Mouse (Mus musculus) adrenal gland, postnatal 36 days (tissue): ENCODE measurements around the gene Pcx. TPM values are rescaled to one million over a fixed set of nuclear protein-coding genes. Genes with fewer than 3 reads are reported as not detected.

Source experiments
- DNase-seq, 2 experiments: peaks; one replicate each; pipeline ENCODE4 v3.0.0; 2021; ENCODE audit warnings: mixed read lengths in 1 of 2
- microRNA-seq: library from miRNA; unstranded; fragments of <30 nt; microRNA quantifications from one replicate; pipeline ENCODE4 v1.2.0, GENCODE M21; 2021
- total RNA-seq, 2 experiments: library from RNA; stranded (reverse); gene quantifications; 2 replicates each; pipeline ENCODE4 v1.2.3; 2021

The Pcx gene
- total RNA-seq, 2 experiments from 2014 or later: 683 to 762 TPM

- no peak for DNase-seq
These were observed 109.2 kb downstream of the Pcx start for GRCm38 (mm10) chr19:4619461-4619860.

GRCm38 (mm10) chr19:4620721-4621120 lies 110.4 kb downstream of the Pcx start:
- no peak for DNase-seq

DNA sequence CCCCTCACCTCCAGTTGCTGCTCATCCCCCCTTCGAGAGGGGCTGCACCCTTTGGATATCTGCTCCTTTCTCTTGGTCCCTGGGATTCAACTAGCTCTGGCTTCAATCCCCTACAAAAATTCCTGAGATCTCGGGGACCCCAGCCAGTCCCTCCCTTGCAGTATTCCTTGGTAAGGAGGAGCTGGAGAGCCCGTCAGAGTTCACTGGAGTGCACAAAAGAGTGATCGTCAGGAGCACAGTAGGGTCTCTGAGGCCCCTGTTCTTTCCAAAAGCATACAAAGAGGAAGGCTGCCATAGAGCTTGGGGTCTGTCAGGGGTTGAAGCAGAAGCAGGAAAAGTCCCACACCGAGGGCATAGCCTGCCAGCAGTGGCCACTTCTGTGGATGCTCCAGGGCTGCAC lies 112.5 kb downstream of the Pcx start:
- DNase-seq: no peak

GRCm38 (mm10) chr19:4623419-4623818 lies 113.1 kb downstream of the Pcx start:
- no peak for DNase-seq

DNA sequence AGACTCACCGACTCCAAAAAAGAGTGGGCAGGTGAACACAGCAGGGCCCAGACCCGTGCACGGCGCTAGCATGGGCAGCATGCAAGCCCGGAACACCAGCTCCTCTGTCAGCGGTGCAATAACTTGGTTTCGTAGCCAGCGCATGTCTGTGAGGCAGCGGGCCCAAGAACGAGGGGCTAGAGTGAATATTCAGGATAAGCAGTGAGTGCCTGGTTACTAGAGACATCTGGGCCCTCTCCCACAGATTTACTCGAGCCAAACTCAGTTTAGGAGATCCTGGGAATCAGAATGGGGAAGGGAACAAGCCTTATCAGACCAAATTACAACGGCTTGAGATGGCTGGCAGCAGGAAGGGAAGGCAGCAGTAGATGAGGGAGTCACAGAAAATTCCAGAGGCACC lies 113.7 kb downstream of the Pcx start:
- no peak for DNase-seq

DNA sequence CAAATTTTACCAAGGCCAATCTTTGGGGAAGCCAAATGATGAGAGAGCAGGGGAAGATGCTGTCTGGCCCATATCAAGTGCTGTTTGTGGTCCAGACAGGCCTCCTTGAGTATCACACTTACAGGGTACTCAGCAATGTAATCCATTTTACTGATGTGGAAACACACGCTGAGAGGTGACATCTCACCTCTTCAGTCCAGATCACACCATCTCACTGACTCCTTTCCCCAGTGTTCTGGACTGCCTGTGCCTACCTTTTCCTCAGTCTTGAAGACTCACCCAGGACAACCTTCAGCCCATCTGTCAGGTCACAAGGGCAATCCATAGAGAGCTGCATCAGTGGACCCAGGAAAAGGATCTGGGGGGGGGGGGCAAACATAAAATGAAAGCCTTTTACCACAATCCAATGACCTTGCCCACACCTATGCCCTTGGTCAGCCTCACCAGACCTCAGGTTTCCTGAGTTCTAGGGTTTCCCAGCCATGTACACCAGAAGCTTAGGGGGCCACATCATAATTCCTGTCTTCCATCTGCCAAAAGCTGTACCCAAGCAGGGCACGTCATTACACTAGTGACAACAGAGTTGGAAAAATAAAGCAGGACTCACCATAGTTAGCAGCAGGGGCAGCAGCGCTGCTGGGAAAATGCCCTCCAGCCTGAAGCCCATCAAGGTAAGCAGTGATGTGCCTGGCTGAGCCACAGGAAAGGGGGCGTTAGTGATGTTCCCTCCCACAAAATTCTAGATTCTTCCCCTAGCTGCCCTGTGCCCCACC lies 114.3 kb downstream of the Pcx start:
- DNase-seq: no peak

- peak; percentile 92 to 95 for DNase-seq
These were observed 115.0 kb downstream of the Pcx start, which contains the start of gene Rce1 for GRCm38 (mm10) chr19:4625179-4625828. Rce1 (minus strand) TSS chr19:4625641.

DNA sequence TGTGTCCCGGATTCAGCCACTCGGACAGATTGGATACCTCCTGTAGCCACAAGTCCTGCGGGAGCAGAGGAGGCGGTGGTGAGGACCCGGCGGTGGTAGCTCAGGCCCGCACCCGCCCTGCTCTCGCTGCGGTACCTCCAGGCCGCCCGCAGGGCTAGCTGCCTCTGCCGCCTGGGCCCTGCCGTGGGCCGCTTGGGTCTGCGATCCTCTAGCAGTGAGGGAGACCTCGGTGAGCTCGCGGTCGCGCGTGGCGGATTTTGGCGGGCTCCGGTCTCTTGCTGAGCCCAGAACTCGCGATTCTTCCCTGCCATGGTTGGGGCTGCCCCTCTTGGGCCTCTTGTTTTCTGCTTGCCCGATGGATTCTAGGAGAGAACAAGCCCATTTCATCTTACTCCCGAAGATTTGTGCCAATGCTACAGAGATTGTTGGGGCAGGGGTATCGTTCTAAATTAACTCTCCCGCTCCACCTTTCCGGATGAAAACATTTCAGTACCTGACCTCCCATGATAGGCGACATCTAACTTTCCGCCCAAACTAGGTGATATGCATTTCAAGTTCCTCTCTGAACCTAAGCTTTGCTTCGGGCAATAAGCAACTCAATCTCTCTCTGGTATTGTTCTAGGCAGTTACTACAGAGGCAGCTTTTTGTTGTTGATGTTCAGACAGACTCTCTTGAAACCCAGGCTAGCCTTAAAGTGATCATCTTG lies 115.7 kb downstream of the Pcx start:
- DNase-seq: no peak

DNA sequence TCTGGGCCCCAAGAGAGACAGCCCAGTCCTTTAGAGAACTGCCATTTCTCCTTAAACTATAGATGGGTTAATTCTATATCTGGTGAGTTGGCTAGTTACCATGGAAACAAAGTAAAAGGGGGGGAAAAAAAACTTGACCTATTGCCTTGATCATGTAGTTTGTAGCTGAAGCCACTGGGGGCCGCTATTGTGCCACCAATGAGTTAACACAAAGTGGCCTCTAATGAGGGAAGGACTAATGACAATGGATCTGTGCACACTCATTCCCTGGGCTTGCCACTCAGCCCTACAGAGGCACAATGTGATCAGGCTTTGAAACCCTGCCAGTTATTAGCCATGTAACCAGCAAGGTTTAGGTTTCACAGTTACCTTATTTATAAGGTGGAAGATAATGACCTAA lies 118.5 kb downstream of the Pcx start:
- DNase-seq: peak; percentile 67 to 78

- DNase-seq: no peak
These were observed 125.7 kb downstream of the Pcx start for GRCm38 (mm10) chr19:4635986-4636385.

DNA sequence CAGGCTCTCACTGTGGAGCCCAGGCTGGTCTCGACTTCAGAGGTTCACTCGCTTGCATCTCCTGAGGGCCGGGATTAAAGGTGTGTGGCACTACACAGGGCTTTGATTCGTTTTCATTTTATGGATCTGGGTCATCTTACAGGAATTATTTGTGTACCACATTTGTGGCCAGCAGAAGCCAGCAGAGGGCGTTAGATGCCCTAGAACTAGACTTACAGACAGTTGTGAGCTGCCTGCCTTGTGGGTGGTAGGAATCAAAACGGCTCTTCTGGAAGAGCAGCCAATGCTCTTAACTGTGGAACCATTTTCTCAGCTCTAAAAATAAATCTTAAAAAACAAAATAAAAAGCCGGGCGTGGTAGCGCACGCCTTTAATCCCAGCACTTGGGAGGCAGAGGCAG lies 134.0 kb downstream of the Pcx start:
- peak; percentile 42 to 62 for DNase-seq

DNA sequence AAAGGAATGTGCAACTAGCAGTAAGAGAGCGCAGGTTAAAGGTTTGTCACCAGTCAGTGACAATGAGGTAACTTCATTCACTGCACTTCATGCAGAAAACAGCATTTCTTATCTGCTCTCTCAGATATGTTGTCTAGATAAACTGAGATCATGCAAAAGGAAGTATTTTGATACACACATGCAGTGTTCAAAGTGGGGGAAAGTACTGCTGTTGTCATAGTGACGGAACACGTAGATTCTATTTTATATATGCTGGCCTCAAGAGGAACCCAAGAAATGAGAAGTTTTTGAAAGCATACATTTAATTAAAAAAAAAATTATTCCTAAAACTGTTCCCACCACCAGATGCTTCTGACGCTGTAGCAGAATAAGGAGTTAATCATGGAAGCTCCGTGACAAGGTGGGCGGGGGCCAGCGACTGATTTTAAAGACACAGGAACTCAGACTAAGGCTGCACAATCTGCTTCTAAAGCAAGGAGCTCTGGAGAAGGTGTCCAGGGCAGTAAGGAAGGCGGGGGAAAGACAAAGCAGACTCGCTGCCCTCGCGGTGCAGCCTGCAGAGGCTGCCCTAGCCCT lies 136.7 kb downstream of the Pcx start:
- DNase-seq: no peak

GRCm38 (mm10) chr19:4658156-4658555 lies 147.9 kb downstream of the Pcx start:
- DNase-seq: no peak

- DNase-seq: peak in 1 of 2 experiments; percentile 2
These were observed 156.5 kb downstream of the Pcx start for GRCm38 (mm10) chr19:4666815-4667214.

GRCm38 (mm10) chr19:4670776-4671175 lies 160.5 kb downstream of the Pcx start:
- DNase-seq: no peak

Small RNA genes lying within 50 kb of the gene (microRNA-seq; reads per million reads assigned to microRNA genes)
- 1.5 reads per million for gene Mir6986

Other genes starting within 250 kb of the Pcx start
- 10 to 100 TPM; 28.1 to 30.1 TPM for gene Ssh3, start 241.3 kb upstream of the Pcx start, total RNA-seq
- 1 to 10 TPM; 2.4 to 2.8 TPM for gene Ankrd13d, start 227.3 kb upstream of the Pcx start, total RNA-seq
- gene Grk2, start 204.2 kb upstream of the Pcx start, total RNA-seq: 10 to 100 TPM; 48.1 to 53.1 TPM
- 100 to 1,000 TPM in 1 of 2 experiments, 10 to 100 TPM in 1; 86.7 to 107 TPM for gene Kdm2a, start 112.2 kb upstream of the Pcx start, total RNA-seq
- 10 to 100 TPM; 25.8 to 26.8 TPM for gene Rhod, start 71.0 kb upstream of the Pcx start, total RNA-seq
- gene Syt12, start 33.0 kb upstream of the Pcx start, total RNA-seq: 10 to 100 TPM; 66.1 to 69.9 TPM
- 10 to 100 TPM; 25.2 to 36.9 TPM for gene 2010003K11Rik, start 11.9 kb upstream of the Pcx start, total RNA-seq
- gene Lrfn4, start 105.2 kb downstream of the Pcx start, total RNA-seq: 1 to 10 TPM; 5.5 to 6.9 TPM
- 10 to 100 TPM; 36.2 to 38.3 TPM for gene Rce1, start 115.2 kb downstream of the Pcx start, total RNA-seq
- under 1 TPM in 1 of 2 experiments, not detected in 1; 0.13 TPM for gene Gm960, start 188.2 kb downstream of the Pcx start, total RNA-seq
- gene Sptbn2, start 200.7 kb downstream of the Pcx start, total RNA-seq: under 1 TPM; 0.49 to 0.53 TPM
- gene Rbm4b, start 246.0 kb downstream of the Pcx start, total RNA-seq: 10 to 100 TPM; 16.4 to 17.1 TPM